Mouse (Mus musculus) lung, postnatal 36 days (tissue): ENCODE measurements at regions not wholly inside any gene's neighbourhood (a gene's known extent, or its start where the extent isn't known, plus 50 kb on each side); places are given as distances from the start of the nearest gene placed in this dataset.
A peak's percentile ranks its signal among the peaks of the same experiment; 100 is the strongest.

Experiments used
- DNase-seq: peaks from one replicate; pipeline ENCODE4 v3.0.0; 2022; ENCODE audit warnings: mixed read lengths

GRCm38 (mm10) chr13:72358243-72358904 is 270.2 kb upstream of the Irx2 start:
- DNase-seq: no peak

GRCm38 (mm10) chr13:72365534-72366271 is 262.9 kb upstream of the Irx2 start:
- DNase-seq: no peak

- no peak for DNase-seq
Measured at GRCm38 (mm10) chr13:72366281-72366680, 262.3 kb upstream of the Irx2 start.

GRCm38 (mm10) chr13:72370131-72370530 is 258.5 kb upstream of the Irx2 start:
- DNase-seq: peak; percentile 50

- peak; percentile 58 for DNase-seq
Measured at GRCm38 (mm10) chr13:72370997-72371396, 257.6 kb upstream of the Irx2 start.

GRCm38 (mm10) chr13:72393366-72393765 is 235.3 kb upstream of the Irx2 start:
- DNase-seq: peak; percentile 50

DNA sequence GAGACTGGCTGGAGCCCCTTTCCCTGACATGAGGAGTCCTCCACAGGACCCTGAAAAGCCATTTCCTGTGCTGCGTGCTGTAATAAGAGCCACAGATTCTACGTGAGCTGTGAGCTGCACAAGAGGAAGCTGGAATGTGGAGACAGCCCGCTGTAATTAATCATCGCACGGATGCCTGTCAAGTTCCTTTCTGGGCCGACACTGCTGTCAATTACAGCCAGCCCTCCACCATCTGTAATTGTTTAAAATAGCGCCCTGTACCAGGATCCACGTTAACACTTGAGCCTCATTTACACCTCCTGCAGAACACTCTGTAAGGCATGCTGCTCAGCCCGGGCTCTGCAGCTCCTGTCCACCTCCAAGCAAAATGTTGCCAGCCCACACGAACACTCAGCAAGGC is 227.9 kb upstream of the Irx2 start:
- DNase-seq: no peak

- no peak for DNase-seq
Measured at GRCm38 (mm10) chr13:72409238-72409965, 219.2 kb upstream of the Irx2 start.

DNA sequence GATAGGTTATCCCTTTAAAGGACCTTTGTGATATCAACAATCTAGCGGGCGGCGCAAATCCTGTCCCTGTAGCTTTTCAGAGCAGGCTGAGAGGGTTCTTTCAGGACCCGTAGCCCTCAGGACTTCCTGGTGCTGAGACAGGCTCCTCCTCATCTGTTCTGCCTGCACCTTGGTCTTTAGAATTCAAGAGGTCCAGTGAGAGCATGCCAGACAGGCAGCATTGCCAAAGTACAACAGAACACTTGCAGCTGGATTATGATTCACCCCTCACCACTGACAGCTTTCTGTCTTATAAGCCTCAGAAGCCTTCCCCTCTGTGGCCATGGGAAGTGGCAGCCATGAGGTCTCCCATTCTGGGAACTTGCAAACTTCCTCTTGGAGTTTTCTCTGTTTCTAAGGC is 216.0 kb upstream of the Irx2 start:
- no peak for DNase-seq

DNA sequence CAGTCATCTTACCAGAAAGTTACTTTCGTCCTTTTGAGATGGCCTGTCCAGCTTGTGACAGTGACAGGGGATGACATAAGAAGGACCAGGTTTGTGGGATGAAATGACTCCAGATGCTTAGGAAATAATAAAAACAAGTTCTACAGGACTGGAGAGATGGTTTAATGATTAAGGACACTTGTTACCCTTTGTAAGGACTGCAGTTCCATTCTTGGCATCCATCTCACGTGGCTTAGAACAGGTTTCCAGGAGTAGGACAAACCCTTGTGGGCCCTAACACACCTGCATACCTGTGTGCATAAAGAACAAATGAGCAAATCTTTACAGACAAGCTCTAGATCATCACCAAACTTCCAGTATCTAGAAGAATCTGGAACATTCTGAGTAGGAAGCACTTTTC is 211.6 kb upstream of the Irx2 start:
- no peak for DNase-seq

DNA sequence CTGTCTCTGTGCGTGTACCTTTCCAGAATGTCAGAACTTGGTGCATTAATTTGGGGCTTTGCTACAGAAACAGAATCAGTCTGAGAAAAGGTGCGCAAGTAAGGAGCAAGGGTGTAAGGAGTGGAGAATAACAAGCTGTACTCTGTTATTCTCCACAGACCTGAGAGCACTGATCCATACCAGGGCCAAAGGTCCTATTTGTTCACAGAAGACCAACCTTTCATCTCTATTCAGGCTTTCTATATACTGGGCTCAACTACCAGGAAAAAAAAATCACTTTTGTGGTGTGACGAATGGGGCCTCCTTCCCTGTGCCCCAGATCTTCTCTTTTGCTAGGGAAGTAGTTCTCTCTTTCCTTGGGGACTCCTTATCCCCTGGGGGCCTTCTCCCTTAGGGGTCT is 210.8 kb upstream of the Irx2 start:
- DNase-seq: no peak

- DNase-seq: no peak
Measured at GRCm38 (mm10) chr13:72418285-72418684, 210.3 kb upstream of the Irx2 start.

GRCm38 (mm10) chr13:72419532-72419931 is 209.1 kb upstream of the Irx2 start:
- peak; percentile 26 for DNase-seq

DNA sequence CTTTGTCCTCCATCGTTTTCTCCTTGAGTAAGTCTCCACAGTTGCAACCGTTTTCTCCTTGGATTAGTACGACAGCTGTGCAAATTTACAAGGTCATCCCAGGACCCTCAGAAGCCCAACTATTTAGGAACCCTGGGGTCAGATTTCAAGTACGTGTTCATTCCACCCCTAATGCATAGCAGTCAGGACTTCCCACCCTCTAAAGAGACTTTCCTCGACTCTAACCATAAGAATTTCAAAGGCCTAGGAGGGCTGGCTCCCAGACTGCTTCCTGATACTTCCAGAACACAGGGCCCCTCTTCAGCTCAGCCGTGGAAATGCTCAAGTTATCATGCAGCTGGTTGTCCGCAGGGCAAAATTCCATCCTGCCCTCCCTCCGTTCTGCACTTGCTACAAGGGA is 202.7 kb upstream of the Irx2 start:
- no peak for DNase-seq

DNA sequence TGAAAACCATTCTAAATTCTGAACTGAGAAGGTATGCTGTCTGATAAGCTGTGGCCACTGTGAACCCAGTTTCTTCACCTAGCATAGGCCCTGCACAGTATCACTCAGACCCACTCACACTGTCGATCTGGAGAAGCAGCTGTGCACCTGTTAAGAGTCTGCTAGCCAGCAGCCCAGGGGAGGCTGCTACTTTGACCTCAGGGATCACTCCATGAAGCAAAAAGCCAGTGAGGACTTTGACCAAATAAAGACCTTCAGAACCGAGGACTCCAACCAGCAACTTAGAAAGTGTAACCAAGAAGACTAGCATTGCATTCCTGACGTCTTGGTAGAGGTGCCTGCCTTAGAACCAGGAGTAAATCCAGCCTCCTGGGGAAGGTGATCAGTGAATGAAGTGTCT is 183.3 kb upstream of the Irx2 start:
- DNase-seq: no peak

DNA sequence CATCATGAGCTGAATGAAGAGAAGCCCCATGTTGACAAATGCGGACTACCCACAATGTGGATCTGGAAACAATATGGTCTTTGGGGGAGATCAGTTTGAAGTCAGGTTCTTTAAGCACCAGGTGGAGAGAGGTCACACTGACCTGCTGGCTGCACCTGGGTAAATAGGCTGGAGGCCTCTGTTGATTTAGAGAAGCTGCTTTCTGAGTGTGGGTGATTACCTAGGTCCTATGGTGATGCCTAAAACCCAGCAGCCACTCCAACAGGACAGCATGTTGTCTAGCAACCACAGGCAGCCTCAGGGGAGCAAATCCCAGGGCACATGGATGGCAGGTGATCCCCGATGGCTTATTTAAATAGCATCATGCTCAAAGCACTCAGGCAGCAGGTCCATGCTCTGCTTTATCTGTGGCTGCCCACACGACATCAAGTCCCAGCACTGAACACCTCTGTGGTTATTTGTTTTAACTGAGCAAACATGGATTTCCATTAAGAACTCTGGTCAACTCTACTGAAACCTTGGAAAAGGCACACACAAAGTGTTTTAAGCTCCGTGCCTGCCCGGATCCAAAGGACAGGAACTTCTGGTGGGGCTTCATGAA is 180.1 kb upstream of the Irx2 start:
- DNase-seq: no peak

- DNase-seq: no peak
Measured at GRCm38 (mm10) chr13:72495353-72495752, 133.3 kb upstream of the Irx2 start.

GRCm38 (mm10) chr13:72497036-72497435 is 131.6 kb upstream of the Irx2 start:
- no peak for DNase-seq

DNA sequence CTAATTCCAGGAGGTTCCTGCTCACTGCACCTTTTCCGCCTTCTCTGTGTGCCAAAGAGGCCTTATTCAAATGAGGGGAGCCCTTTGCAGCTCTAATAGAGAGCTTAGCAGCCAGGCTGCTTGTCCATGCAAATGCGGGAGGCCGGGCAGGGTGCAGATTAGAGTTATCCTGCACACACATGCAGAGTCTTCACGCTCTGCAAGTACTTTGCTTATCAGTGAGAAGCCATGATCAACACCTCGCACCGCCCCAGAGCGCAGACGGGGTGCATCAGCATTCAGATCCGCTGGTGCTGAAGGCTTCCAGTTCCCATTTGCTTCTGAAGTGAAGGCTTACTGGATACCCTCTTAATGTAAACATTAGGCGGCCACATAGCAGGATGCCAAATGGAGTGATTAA is 131.1 kb upstream of the Irx2 start:
- no peak for DNase-seq

GRCm38 (mm10) chr13:72505954-72506353 is 122.7 kb upstream of the Irx2 start:
- DNase-seq: no peak

DNA sequence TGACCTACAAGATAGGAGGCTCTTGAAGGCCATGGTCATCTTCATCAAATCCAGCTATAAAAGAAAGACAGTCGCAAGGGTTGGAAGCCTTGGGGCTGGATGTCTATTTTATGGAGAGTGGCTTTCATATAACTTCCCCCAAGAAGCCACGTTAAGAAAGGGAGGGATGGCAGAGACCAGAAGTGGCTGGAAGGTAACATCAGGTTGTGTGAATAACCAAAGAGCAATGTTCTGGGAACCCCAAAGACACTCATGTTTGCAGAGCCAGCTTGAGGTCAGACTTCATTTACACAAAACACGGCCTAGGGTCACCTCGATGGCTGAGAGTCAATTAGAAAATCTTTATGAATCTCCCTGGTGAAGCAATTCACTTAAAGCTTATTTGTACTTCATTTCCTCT is 90.0 kb upstream of the Irx2 start:
- DNase-seq: no peak

DNA sequence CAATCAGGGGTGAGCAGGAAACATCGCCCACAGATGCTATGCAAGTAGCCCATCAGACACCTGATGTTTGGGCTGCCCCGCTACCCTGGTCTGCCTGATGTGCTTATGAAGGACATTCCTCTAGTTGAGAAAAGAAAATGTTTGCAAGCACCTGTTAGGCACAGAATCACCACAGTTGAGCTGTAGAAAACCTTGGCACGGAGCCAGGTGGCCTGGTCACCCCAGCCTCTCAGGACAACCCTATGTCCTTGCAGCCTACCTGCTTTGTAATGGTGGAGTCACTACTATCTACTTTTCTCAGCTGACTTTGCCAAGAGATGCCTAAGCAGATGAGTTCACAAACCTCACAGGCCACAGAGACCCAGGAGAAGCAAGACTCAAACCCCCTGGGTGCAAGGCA is 86.9 kb upstream of the Irx2 start:
- DNase-seq: no peak

GRCm38 (mm10) chr13:72557951-72558350 is 70.7 kb upstream of the Irx2 start:
- DNase-seq: peak; percentile 2

DNA sequence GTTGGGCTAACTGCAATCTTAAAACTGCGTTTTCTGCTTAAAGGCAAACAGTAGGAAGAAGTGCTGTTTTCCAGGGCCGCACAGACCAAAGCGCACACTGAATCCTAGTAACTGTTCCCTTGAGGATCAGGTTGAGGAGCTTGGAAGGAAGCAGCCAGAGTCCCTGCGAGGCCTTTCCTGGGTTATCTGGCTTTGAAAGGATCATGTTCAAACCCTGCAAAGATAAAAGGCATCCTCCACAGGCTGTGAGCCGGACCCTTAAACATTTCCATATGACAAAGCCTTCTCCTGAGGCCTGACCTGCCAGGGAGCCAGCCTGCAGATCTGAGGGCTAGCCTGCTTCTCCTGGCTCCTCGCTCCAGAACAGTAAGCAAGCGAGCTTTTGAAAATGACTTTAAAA is 56.7 kb upstream of the Irx2 start:
- DNase-seq: no peak
